Mouse (Mus musculus) heart, postnatal 0 days (tissue): ENCODE measurements around the gene Srsf1.

Source experiments
- CTCF ChIP-seq: IDR thresholded peaks from 2 replicates; pipeline ENCODE4 v1.5.1; 2016; ENCODE audit warnings: antibody characterized with exemption, control low read depth, low read depth
- EP300 ChIP-seq: IDR thresholded peaks from 2 replicates; pipeline ENCODE4 v1.6.1; 2016; ENCODE audit warnings: antibody characterized with exemption, low read depth

- TF ChIP-seq CTCF (no peak), EP300 (no peak)
Observed at GRCm38 (mm10) chr11:88049732-88050131, 2.6 kb downstream of the Srsf1 start.
